Mouse (Mus musculus) kidney, embryonic 14.5 days (tissue): Measurements from ENCODE around the gene Ccne1. TPM values are rescaled to one million over a fixed set of nuclear protein-coding genes. Genes with fewer than 3 reads are reported as not detected.
"Not testable (repeated sequence)": the region's sequence is repeated elsewhere in the genome, so short reads cannot be mapped to it uniquely, and the experiment has no call there.

ENCODE experiments used
- ATAC-seq: fragments of 200-750 bp; cut with Nextera tagmentation; 2 replicates; pipeline ENCODE4 v1.8.0; 2017; ENCODE audit warnings: moderate number of reproducible peaks, mild to moderate bottlenecking, moderate TSS enrichment, moderate library complexity; ENCODE audit not compliant: low FRiP score, low TSS enrichment
- H3K27ac ChIP-seq: fragments of 300-500 bp; sonication (generic); 2 replicates; pipeline ENCODE4 v1.5.1; 2014; ENCODE audit warnings: low read depth, mild to moderate bottlenecking, low read length, moderate library complexity, mixed read lengths
- H3K27me3 ChIP-seq: fragments of 300-500 bp; sonication (generic); 2 replicates; pipeline ENCODE4 v1.6.1; 2014; ENCODE audit warnings: mild to moderate bottlenecking, low read length; ENCODE audit not compliant: control insufficient read depth, insufficient read depth
- H3K36me3 ChIP-seq: fragments of 300-500 bp; sonication (generic); 2 replicates; pipeline ENCODE4 v1.6.1; 2014; ENCODE audit warnings: low read length, mixed read lengths; ENCODE audit not compliant: control insufficient read depth, insufficient read depth
- H3K4me1 ChIP-seq: fragments of 300-500 bp; sonication (generic); 2 replicates; pipeline ENCODE4 v1.6.1; 2014; ENCODE audit warnings: low read length, mixed read lengths; ENCODE audit not compliant: control insufficient read depth, insufficient read depth
- H3K4me2 ChIP-seq: fragments of 300-500 bp; sonication (generic); replicated peaks from 2 replicates; pipeline ENCODE4 v1.6.1; 2014; ENCODE audit warnings: low read depth, mild to moderate bottlenecking, low read length
- H3K4me3 ChIP-seq: fragments of 300-500 bp; sonication (generic); 2 replicates; pipeline ENCODE4 v1.5.1; 2014; ENCODE audit warnings: mild to moderate bottlenecking, low read length
- H3K9ac ChIP-seq: fragments of 300-500 bp; sonication (generic); 2 replicates; pipeline ENCODE4 v1.6.1; 2014; ENCODE audit warnings: low read depth, mild to moderate bottlenecking, low read length, moderate library complexity
- H3K9me3 ChIP-seq: fragments of 300-500 bp; sonication (generic); 2 replicates; pipeline ENCODE4 v1.6.1; 2016; ENCODE audit warnings: low read length; ENCODE audit not compliant: control insufficient read depth
- WGBS: fragments of 180-500 bp; shearing (Covaris S2); extraction: QIAGEN DNeasy Blood & Tissue Kit; methylation state at CpG from one replicate; pipeline ENCODE4 v1.1.7; 2014; 5-methylcytosine and 5-hydroxymethylcytosine counted together
- polyA plus RNA-seq: library from polyadenylated mRNA; unstranded; fragments of >200 nt; fragmentation: Nextera tagmentation; extraction: Ambion mirVana; gene quantifications from 2 replicates; pipeline ENCODE4 v1.2.1, GENCODE M21; 2014

Ccne1 gene
- polyA plus RNA-seq, 1 experiment from 2014 or later = 100 TPM

- no peak overlapping the region for H3K4me3 ChIP-seq
- H3K9me3 ChIP-seq = no peaks in the 10 kb centered on the region
- H3K4me1 ChIP-seq = 0 out of 2 replicates have a peak, but pooled peaks cover 3% of the 10 kb centered on the region
- no peak overlapping the region for H3K27ac ChIP-seq
- no peaks in the 10 kb centered on the region for H3K27me3 ChIP-seq
- no peak overlapping the region for H3K9ac ChIP-seq
- no peaks in the 10 kb centered on the region for H3K36me3 ChIP-seq
- H3K4me2 ChIP-seq = no peak overlapping the region
- peak; percentile 53; the same call in 1 of the 2 replicates for ATAC-seq
- 37% methylated on average over 5 of the region's 5 CpGs for WGBS
These were observed 23.9 kb upstream of the Ccne1 start for GRCm38 (mm10) chr7:38131186-38131585.

GRCm38 (mm10) chr7:38129986-38130729, 22.8 kb upstream of the Ccne1 start:
- Histone ChIP-seq H3K27ac (no peak overlapping the region), H3K9ac (no peak overlapping the region)
- peak; percentile 18; the same call in 1 of the 2 replicates for ATAC-seq

GRCm38 (mm10) chr7:38129491-38129890, 22.2 kb upstream of the Ccne1 start:
- WGBS = 82% methylated on average over 6 of the region's 6 CpGs
- H3K4me2 ChIP-seq = no peak overlapping the region
- H3K36me3 ChIP-seq = no peaks in the 10 kb centered on the region
- H3K27me3 ChIP-seq = no peaks in the 10 kb centered on the region
- H3K9ac ChIP-seq = no peak overlapping the region
- no peak overlapping the region for H3K4me3 ChIP-seq
- no peaks in the 10 kb centered on the region for H3K9me3 ChIP-seq
- H3K27ac ChIP-seq = no peak overlapping the region
- ATAC-seq = no peak
- 0 out of 2 replicates have a peak, but pooled peaks cover 3% of the 10 kb centered on the region for H3K4me1 ChIP-seq

More at GRCm38 (mm10) chr7:38129986-38130729, 22.8 kb upstream of the Ccne1 start:
- no peak overlapping the region for H3K4me2 ChIP-seq
- no peaks in the 10 kb centered on the region for H3K9me3 ChIP-seq
- H3K36me3 ChIP-seq = no peaks in the 10 kb centered on the region
- H3K4me3 ChIP-seq = no peak overlapping the region
- no peaks in the 10 kb centered on the region for H3K27me3 ChIP-seq
- 0 out of 2 replicates have a peak, but pooled peaks cover 3% of the 10 kb centered on the region for H3K4me1 ChIP-seq
- WGBS = 62% methylated on average over 26 of the region's 26 CpGs

GRCm38 (mm10) chr7:38128256-38128655, 20.9 kb upstream of the Ccne1 start:
- H3K36me3 ChIP-seq, H3K4me2 ChIP-seq, H3K27ac ChIP-seq, H3K4me3 ChIP-seq, H3K4me1 ChIP-seq, ATAC-seq, H3K27me3 ChIP-seq, H3K9me3 ChIP-seq, H3K9ac ChIP-seq: not testable (repeated sequence)
- 50% methylated on average over 5 of the region's 5 CpGs for WGBS

- Histone ChIP-seq H3K9ac (no peak overlapping the region), H3K4me3 (no peak overlapping the region), H3K9me3 (no peaks in the 10 kb centered on the region), H3K36me3 (no peaks in the 10 kb centered on the region), H3K27ac (no peak overlapping the region), H3K4me1 (0 out of 2 replicates have a peak, but pooled peaks cover 3% of the 10 kb centered on the region), H3K27me3 (no peaks in the 10 kb centered on the region), H3K4me2 (no peak overlapping the region)
- no peak for ATAC-seq
- WGBS = 84% methylated on average over 12 of the region's 12 CpGs
These were observed 18.3 kb upstream of the Ccne1 start for GRCm38 (mm10) chr7:38125565-38126159.

GRCm38 (mm10) chr7:38124164-38124563, 16.8 kb upstream of the Ccne1 start:
- H3K27me3 ChIP-seq, H3K27ac ChIP-seq, H3K9ac ChIP-seq, H3K4me1 ChIP-seq, H3K9me3 ChIP-seq, ATAC-seq, H3K4me3 ChIP-seq, H3K4me2 ChIP-seq, H3K36me3 ChIP-seq: not testable (repeated sequence)
- WGBS = 92% methylated on average over 2 of the region's 2 CpGs

- ATAC-seq = no peak
- H3K27me3 ChIP-seq = no peaks in the 10 kb centered on the region
- H3K4me2 ChIP-seq = no peak overlapping the region
- H3K36me3 ChIP-seq = no peaks in the 10 kb centered on the region
- no peaks in the 10 kb centered on the region for H3K9me3 ChIP-seq
- no peak overlapping the region for H3K9ac ChIP-seq
- H3K4me1 ChIP-seq = no peaks in the 10 kb centered on the region
- WGBS = 0% methylated on average over 1 of the region's 1 CpGs
- H3K27ac ChIP-seq = no peak overlapping the region
- H3K4me3 ChIP-seq = no peak overlapping the region
These were observed 11.3 kb upstream of the Ccne1 start for GRCm38 (mm10) chr7:38118594-38118993.

GRCm38 (mm10) chr7:38112451-38112850, 5.1 kb upstream of the Ccne1 start:
- H3K36me3 ChIP-seq = no peaks in the 10 kb centered on the region
- H3K4me2 ChIP-seq = no peak overlapping the region

GRCm38 (mm10) chr7:38111996-38112395, 4.7 kb upstream of the Ccne1 start:
- Histone ChIP-seq H3K27ac (peak overlapping the region; percentile 70; the same call in 1 of the 2 replicates), H3K4me2 (no peak overlapping the region), H3K9me3 (no peaks in the 10 kb centered on the region), H3K36me3 (no peaks in the 10 kb centered on the region), H3K4me1 (peaks cover 10% of the 10 kb centered on the region; the same call in 1 of the 2 replicates), H3K27me3 (no peaks in the 10 kb centered on the region), H3K9ac (no peak overlapping the region), H3K4me3 (no peak overlapping the region)
- ATAC-seq = peak; percentile 79
- WGBS = 46% methylated on average over 3 of the region's 3 CpGs

More at GRCm38 (mm10) chr7:38112451-38112850, 5.1 kb upstream of the Ccne1 start:
- Histone ChIP-seq H3K9ac (no peak overlapping the region), H3K9me3 (no peaks in the 10 kb centered on the region), H3K27me3 (no peaks in the 10 kb centered on the region), H3K4me1 (peaks cover 10% of the 10 kb centered on the region; the same call in 1 of the 2 replicates), H3K27ac (peak overlapping the region; percentile 68; the same call in 1 of the 2 replicates), H3K4me3 (no peak overlapping the region)
- peak; percentile 2; the same call in 1 of the 2 replicates for ATAC-seq
- 84% methylated on average over 9 of the region's 9 CpGs for WGBS
